Mouse (Mus musculus) heart, embryonic 13.5 days (tissue): ENCODE measurements around the gene Commd7. TPM values are rescaled to one million over a fixed set of nuclear protein-coding genes. Genes with fewer than 3 reads are reported as not detected.
A peak's percentile ranks its signal among the peaks of the same experiment; 100 is the strongest.

ENCODE experiments used
- ATAC-seq: fragments of 200-750 bp; cut with Nextera tagmentation; 2 replicates; pipeline ENCODE4 v1.8.0; 2017; ENCODE audit warnings: moderate TSS enrichment; ENCODE audit not compliant: insufficient number of reproducible peaks, low FRiP score, low TSS enrichment; ENCODE audit errors: extremely low read depth
- H3K27ac ChIP-seq: fragments of 300-500 bp; sonication (generic); replicated peaks from 2 replicates; pipeline ENCODE4 v1.5.1; 2015; ENCODE audit warnings: moderate library complexity, mild to moderate bottlenecking, inconsistent platforms
- H3K27me3 ChIP-seq: fragments of 300-500 bp; sonication (generic); replicated peaks from 2 replicates; pipeline ENCODE4 v1.6.1; 2015; ENCODE audit warnings: mild to moderate bottlenecking, inconsistent platforms
- H3K36me3 ChIP-seq: fragments of 300-500 bp; sonication (generic); 2 replicates; pipeline ENCODE4 v1.6.1; 2015; ENCODE audit warnings: mild to moderate bottlenecking, inconsistent platforms
- H3K4me1 ChIP-seq: fragments of 300-500 bp; sonication (generic); 2 replicates; pipeline ENCODE4 v1.6.1; 2015; ENCODE audit warnings: inconsistent platforms
- H3K4me2 ChIP-seq: fragments of 300-500 bp; sonication (generic); 2 replicates; pipeline ENCODE4 v1.6.1; 2015; ENCODE audit warnings: inconsistent platforms, mild to moderate bottlenecking, moderate library complexity
- H3K4me3 ChIP-seq: fragments of 300-500 bp; sonication (generic); 2 replicates; pipeline ENCODE4 v1.5.1; 2015; ENCODE audit warnings: moderate library complexity, mild to moderate bottlenecking, inconsistent platforms
- H3K9ac ChIP-seq: fragments of 300-500 bp; sonication (generic); 2 replicates; pipeline ENCODE4 v1.6.1; 2015; ENCODE audit warnings: inconsistent platforms, mild to moderate bottlenecking, moderate library complexity
- H3K9me3 ChIP-seq: fragments of 300-500 bp; sonication (generic); 2 replicates; pipeline ENCODE4 v1.6.1; 2016; ENCODE audit warnings: inconsistent platforms
- WGBS: fragments of 180-500 bp; shearing (Covaris S2); methylation state at CpG from one replicate; pipeline ENCODE4 v1.1.7; 2015; ENCODE audit warnings: mixed read lengths; 5-methylcytosine and 5-hydroxymethylcytosine counted together
- polyA plus RNA-seq: library from polyadenylated mRNA; unstranded; fragments of >200 nt; fragmentation: Nextera tagmentation; extraction: Ambion mirVana; gene quantifications from 2 replicates; pipeline ENCODE4 v1.2.1, GENCODE M21; 2015

Commd7 gene
- polyA plus RNA-seq, 1 experiment from 2014 or later: 55.1 TPM

- Histone ChIP-seq H3K4me3 (no peak overlapping the region), H3K4me1 (peaks cover 27% of the 10 kb centered on the region), H3K36me3 (no peaks in the 10 kb centered on the region), H3K9me3 (no peaks in the 10 kb centered on the region), H3K27ac (no peak overlapping the region), H3K4me2 (no peak overlapping the region), H3K9ac (no peak overlapping the region), H3K27me3 (no peaks in the 10 kb centered on the region)
- WGBS: 82% methylated on average over 4 of the region's 4 CpGs
- no peak for ATAC-seq
Observed at GRCm38 (mm10) chr2:153584396-153584795, 48.2 kb downstream of the Commd7 start.

GRCm38 (mm10) chr2:153583641-153584049, 48.9 kb downstream of the Commd7 start:
- no peaks in the 10 kb centered on the region for H3K27me3 ChIP-seq
- ATAC-seq: no peak

DNA sequence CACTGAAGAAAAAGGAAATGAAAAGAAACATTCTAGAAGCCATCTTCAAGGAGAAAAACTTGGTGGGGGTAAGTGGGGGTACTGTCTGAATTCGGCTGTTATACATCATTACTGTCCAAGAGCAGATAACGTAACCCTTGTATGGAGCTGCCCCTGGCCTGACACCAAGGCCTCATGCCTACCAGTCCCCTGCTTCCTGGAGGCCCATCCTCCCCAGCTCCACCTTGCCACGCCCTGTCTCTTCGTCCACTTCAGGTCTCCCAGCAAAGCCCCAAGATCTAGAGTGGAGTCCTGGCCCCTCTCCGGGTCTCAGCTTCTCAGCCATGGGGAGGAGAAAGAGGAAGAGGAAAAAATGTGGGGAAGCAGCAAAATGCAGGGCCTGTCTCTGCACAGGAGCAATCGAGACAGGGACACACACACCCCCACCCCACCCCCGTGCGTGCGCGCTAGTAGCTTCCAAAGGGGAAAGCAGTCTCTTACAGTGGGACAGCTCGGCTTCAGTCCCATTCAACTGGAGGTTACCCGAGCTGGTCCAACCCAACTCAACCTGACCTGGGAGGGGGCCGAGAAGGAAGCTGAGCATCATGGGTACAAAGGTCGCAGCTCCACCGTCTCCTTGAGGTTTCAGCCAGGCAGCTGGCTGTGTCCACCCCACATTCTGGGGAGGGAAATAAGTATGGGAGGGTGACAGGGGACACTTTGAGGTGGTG, 49.5 kb downstream of the Commd7 start:
- Histone ChIP-seq H3K27ac (no peak overlapping the region), H3K9me3 (no peaks in the 10 kb centered on the region), H3K4me2 (peak overlapping the region; percentile 24; the same call in 1 of the 2 replicates), H3K4me1 (peaks cover 32% of the 10 kb centered on the region), H3K4me3 (no peak overlapping the region), H3K27me3 (no peaks in the 10 kb centered on the region), H3K36me3 (no peaks in the 10 kb centered on the region), H3K9ac (peak overlapping the region; percentile 37; the same call in 1 of the 2 replicates)
- WGBS: 48% methylated on average over 15 of the region's 15 CpGs
- no peak for ATAC-seq

More at GRCm38 (mm10) chr2:153583641-153584049, 48.9 kb downstream of the Commd7 start:
- 41% methylated on average over 14 of the region's 14 CpGs for WGBS
- H3K27ac ChIP-seq: no peak overlapping the region
- H3K4me2 ChIP-seq: peak overlapping the region; percentile 24; the same call in 1 of the 2 replicates
- 0 out of 2 replicates have a peak overlapping the region, but pooled peaks have one; percentile 14 for H3K9ac ChIP-seq
- peaks cover 27% of the 10 kb centered on the region for H3K4me1 ChIP-seq
- H3K4me3 ChIP-seq: no peak overlapping the region
- no peaks in the 10 kb centered on the region for H3K36me3 ChIP-seq
- H3K9me3 ChIP-seq: no peaks in the 10 kb centered on the region

DNA sequence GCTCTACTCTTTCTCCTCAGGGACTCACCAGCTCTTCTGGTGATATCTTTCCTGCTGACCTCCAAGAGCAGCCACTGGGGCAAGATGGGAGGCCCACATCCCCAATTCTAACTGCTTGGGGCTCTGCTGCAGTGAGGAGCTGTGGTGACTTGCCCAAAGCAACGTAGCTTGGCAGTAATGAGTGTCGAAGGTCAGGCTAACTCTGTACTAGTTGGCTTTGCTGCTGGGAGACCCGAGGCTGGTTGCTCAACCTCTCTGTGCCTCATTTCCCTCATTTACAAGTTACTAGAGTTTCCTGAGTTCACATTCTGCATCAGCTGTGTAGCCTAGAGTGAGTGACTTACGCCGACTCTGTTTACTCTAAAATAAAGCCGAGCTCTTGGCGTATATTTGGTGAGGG, 51.2 kb downstream of the Commd7 start:
- ATAC-seq: no peak
- H3K27me3 ChIP-seq: no peaks in the 10 kb centered on the region
- H3K4me2 ChIP-seq: no peak overlapping the region
- H3K27ac ChIP-seq: no peak overlapping the region
- no peaks in the 10 kb centered on the region for H3K36me3 ChIP-seq
- H3K4me1 ChIP-seq: peaks cover 39% of the 10 kb centered on the region
- 86% methylated on average over 7 of the region's 7 CpGs for WGBS
- no peak overlapping the region for H3K4me3 ChIP-seq
- H3K9ac ChIP-seq: no peak overlapping the region
- no peaks in the 10 kb centered on the region for H3K9me3 ChIP-seq

GRCm38 (mm10) chr2:153580458-153580985, 52.1 kb downstream of the Commd7 start:
- H3K9me3 ChIP-seq: no peaks in the 10 kb centered on the region
- WGBS: 62% methylated on average over 4 of the region's 4 CpGs

GRCm38 (mm10) chr2:153580042-153580441, 52.5 kb downstream of the Commd7 start:
- Histone ChIP-seq H3K27me3 (no peaks in the 10 kb centered on the region), H3K4me3 (no peak overlapping the region), H3K27ac (no peak overlapping the region), H3K9ac (no peak overlapping the region), H3K4me1 (peaks cover 39% of the 10 kb centered on the region), H3K9me3 (no peaks in the 10 kb centered on the region), H3K4me2 (no peak overlapping the region), H3K36me3 (no peaks in the 10 kb centered on the region)
- ATAC-seq: no peak
- 88% methylated on average over 3 of the region's 3 CpGs for WGBS

More at GRCm38 (mm10) chr2:153580458-153580985, 52.1 kb downstream of the Commd7 start:
- Histone ChIP-seq H3K36me3 (no peaks in the 10 kb centered on the region), H3K27me3 (no peaks in the 10 kb centered on the region), H3K4me1 (peaks cover 38% of the 10 kb centered on the region), H3K9ac (0 out of 2 replicates have a peak overlapping the region, but pooled peaks have one; percentile 24), H3K27ac (no peak overlapping the region), H3K4me3 (no peak overlapping the region), H3K4me2 (no peak overlapping the region)
- no peak for ATAC-seq

- Histone ChIP-seq H3K36me3 (no peaks in the 10 kb centered on the region), H3K4me1 (peaks cover 29% of the 10 kb centered on the region), H3K9ac (no peak overlapping the region), H3K4me2 (no peak overlapping the region), H3K4me3 (no peak overlapping the region), H3K27me3 (no peaks in the 10 kb centered on the region), H3K9me3 (no peaks in the 10 kb centered on the region), H3K27ac (no peak overlapping the region)
- ATAC-seq: no peak
- 51% methylated on average over 4 of the region's 4 CpGs for WGBS
Observed at GRCm38 (mm10) chr2:153577122-153577521, 55.5 kb downstream of the Commd7 start.

DNA sequence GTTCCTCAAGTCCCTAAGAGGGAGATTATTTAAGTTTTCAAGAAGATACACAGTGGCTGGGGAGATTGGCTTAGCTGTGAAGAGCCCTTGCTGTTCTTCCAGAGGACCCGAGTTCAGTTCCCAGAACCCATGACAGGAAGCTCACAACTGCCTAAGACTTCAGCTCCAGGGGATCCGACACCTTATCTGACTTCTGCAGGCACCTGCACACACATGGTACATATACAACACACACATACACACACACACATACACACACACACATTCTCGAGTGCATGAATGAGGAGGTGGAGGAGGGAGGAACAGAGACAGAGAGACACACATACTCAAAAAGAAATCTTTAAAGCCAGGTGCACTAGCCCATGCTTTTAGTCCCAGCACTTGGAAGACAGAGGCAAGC, 56.4 kb downstream of the Commd7 start:
- no peak overlapping the region for H3K27ac ChIP-seq
- WGBS: 67% methylated on average over 3 of the region's 3 CpGs
- H3K27me3 ChIP-seq: no peaks in the 10 kb centered on the region

GRCm38 (mm10) chr2:153575554-153575953, 57.0 kb downstream of the Commd7 start:
- WGBS: 55% methylated on average over 6 of the region's 6 CpGs
- no peak overlapping the region for H3K4me2 ChIP-seq
- H3K9me3 ChIP-seq: no peaks in the 10 kb centered on the region
- peak overlapping the region; percentile 28; the same call in 1 of the 2 replicates for H3K9ac ChIP-seq
- ATAC-seq: no peak
- no peak overlapping the region for H3K4me3 ChIP-seq
- H3K4me1 ChIP-seq: peaks cover 23% of the 10 kb centered on the region
- H3K36me3 ChIP-seq: no peaks in the 10 kb centered on the region
- H3K27ac ChIP-seq: no peak overlapping the region
- H3K27me3 ChIP-seq: no peaks in the 10 kb centered on the region

More for the DNA sequence above, 56.4 kb downstream of the Commd7 start:
- H3K9me3 ChIP-seq: no peaks in the 10 kb centered on the region
- H3K36me3 ChIP-seq: no peaks in the 10 kb centered on the region
- ATAC-seq: no peak
- H3K9ac ChIP-seq: no peak overlapping the region; the same call in 1 of the 2 replicates
- H3K4me2 ChIP-seq: no peak overlapping the region
- H3K4me1 ChIP-seq: peaks cover 29% of the 10 kb centered on the region
- no peak overlapping the region for H3K4me3 ChIP-seq

- H3K4me3 ChIP-seq: no peak overlapping the region
- WGBS: 81% methylated on average over 6 of the region's 9 CpGs
- H3K4me1 ChIP-seq: peaks cover 22% of the 10 kb centered on the region
- H3K9ac ChIP-seq: no peak overlapping the region
- ATAC-seq: no peak
- no peaks in the 10 kb centered on the region for H3K27me3 ChIP-seq
- H3K27ac ChIP-seq: no peak overlapping the region
- H3K9me3 ChIP-seq: no peaks in the 10 kb centered on the region
- no peaks in the 10 kb centered on the region for H3K36me3 ChIP-seq
- H3K4me2 ChIP-seq: no peak overlapping the region
Observed at GRCm38 (mm10) chr2:153573101-153573500, 59.5 kb downstream of the Commd7 start.

DNA sequence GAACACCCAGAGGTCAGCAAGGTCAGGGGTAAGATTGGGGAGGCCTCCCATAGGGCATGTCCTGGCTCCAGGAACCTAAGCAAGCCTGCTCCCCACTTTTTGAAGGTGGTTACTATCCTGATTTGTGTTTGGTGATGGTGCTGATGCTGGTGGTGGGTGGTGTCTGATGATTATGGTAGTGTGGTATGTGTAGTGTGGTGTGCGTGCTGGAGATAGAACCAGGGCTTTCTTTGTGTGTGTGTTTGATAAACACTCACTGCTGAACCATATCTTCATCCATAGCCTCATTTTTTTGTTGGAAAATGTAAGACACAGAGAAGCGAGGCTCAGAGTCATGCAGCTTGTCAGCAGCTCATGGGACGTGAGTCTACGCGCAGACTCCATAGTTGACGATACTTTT, 64.0 kb downstream of the Commd7 start:
- peaks cover 7% of the 10 kb centered on the region for H3K4me1 ChIP-seq
- H3K4me2 ChIP-seq: no peak overlapping the region
- no peak for ATAC-seq
- H3K9ac ChIP-seq: no peak overlapping the region
- no peaks in the 10 kb centered on the region for H3K9me3 ChIP-seq
- 77% methylated on average over 6 of the region's 6 CpGs for WGBS
- no peak overlapping the region for H3K4me3 ChIP-seq
- H3K27ac ChIP-seq: no peak overlapping the region
- no peaks in the 10 kb centered on the region for H3K36me3 ChIP-seq
- H3K27me3 ChIP-seq: no peaks in the 10 kb centered on the region
